Mouse (Mus musculus) heart, embryonic 14.5 days (tissue): ENCODE data around the gene Pdzph1. TPM values are rescaled to one million over a fixed set of nuclear protein-coding genes. Genes with fewer than 3 reads are reported as not detected.
A peak's percentile ranks its signal among the peaks of the same experiment; 100 is the strongest.

Experiments used
- ATAC-seq: fragments of 200-750 bp; cut with Nextera tagmentation; 2 replicates; pipeline ENCODE4 v1.8.0; 2017; ENCODE audit warnings: low read depth, moderate TSS enrichment; ENCODE audit not compliant: insufficient number of reproducible peaks, insufficient read depth, low FRiP score
- H3K27ac ChIP-seq, 2 experiments: fragments of 200-500 bp in 1 of 2; fragments of 300-500 bp in 1 of 2; sonication (generic) in 1 of 2; replicated peaks in 1 of 2; 2 replicates each; pipeline ENCODE4 v1.5.1; 2012 to 2014; ENCODE audit warnings: low read depth in 2 of 2, low read length in 2 of 2, control low read depth in 1 of 2, mild to moderate bottlenecking in 1 of 2, mixed read lengths in 1 of 2; ENCODE audit not compliant: control insufficient read depth in 1 of 2, insufficient read depth in 1 of 2
- H3K27me3 ChIP-seq: fragments of 300-500 bp; sonication (generic); 2 replicates; pipeline ENCODE4 v1.6.1; 2014; ENCODE audit warnings: mild to moderate bottlenecking, low read length, control low read depth; ENCODE audit not compliant: control insufficient read depth, insufficient read depth
- H3K36me3 ChIP-seq: fragments of 300-500 bp; sonication (generic); 2 replicates; pipeline ENCODE4 v1.6.1; 2014; ENCODE audit warnings: mild to moderate bottlenecking, control low read depth, low read length, mixed read lengths; ENCODE audit not compliant: control insufficient read depth, insufficient read depth
- H3K4me1 ChIP-seq, 2 experiments: fragments of 200-500 bp in 1 of 2; fragments of 300-500 bp in 1 of 2; sonication (generic) in 1 of 2; 2 replicates each; pipeline ENCODE4 v1.6.1; 2012 to 2014; ENCODE audit warnings: low read length in 2 of 2, control low read depth in 1 of 2, mixed read lengths in 1 of 2; ENCODE audit not compliant: control insufficient read depth in 2 of 2, insufficient read depth in 2 of 2
- H3K4me2 ChIP-seq: fragments of 300-500 bp; sonication (generic); 2 replicates; pipeline ENCODE4 v1.6.1; 2014; ENCODE audit warnings: mild to moderate bottlenecking, low read length
- H3K4me3 ChIP-seq, 2 experiments: fragments of 200-500 bp in 1 of 2; fragments of 300-500 bp in 1 of 2; sonication (generic) in 1 of 2; 2 replicates each; pipeline ENCODE4 v1.5.1; 2012 to 2014; ENCODE audit warnings: low read length in 2 of 2, mild to moderate bottlenecking in 2 of 2, control low read depth in 1 of 2, low read depth in 1 of 2, moderate library complexity in 1 of 2; ENCODE audit not compliant: control insufficient read depth in 1 of 2, insufficient read depth in 1 of 2
- H3K9ac ChIP-seq: fragments of 300-500 bp; sonication (generic); 2 replicates; pipeline ENCODE4 v1.6.1; 2014; ENCODE audit warnings: mild to moderate bottlenecking, low read length
- H3K9me3 ChIP-seq: fragments of 300-500 bp; sonication (generic); 2 replicates; pipeline ENCODE4 v1.6.1; 2016; ENCODE audit warnings: low read length, control low read depth; ENCODE audit not compliant: control insufficient read depth
- WGBS: fragments of 180-500 bp; shearing (Covaris S2); extraction: QIAGEN DNeasy Blood & Tissue Kit; methylation state at CpG from one replicate; pipeline ENCODE4 v1.1.7; 2014; 5-methylcytosine and 5-hydroxymethylcytosine counted together
- polyA plus RNA-seq: library from polyadenylated mRNA; unstranded; fragments of >200 nt; fragmentation: Nextera tagmentation; extraction: Ambion mirVana; gene quantifications from 2 replicates; pipeline ENCODE4 v1.2.1, GENCODE M21; 2014

The Pdzph1 gene
- not detected in 2 replicates for polyA plus RNA-seq

GRCm38 (mm10) chr17:58991275-58991674, at the start of gene Pdzph1:
Pdzph1 (minus strand) TSS chr17:58991375.
- H3K4me1 ChIP-seq = no peaks in the 10 kb centered on the region
- no peaks in the 10 kb centered on the region for H3K36me3 ChIP-seq
- no peak within 1 kb of the TSS for H3K9ac ChIP-seq
- H3K27me3 ChIP-seq = no peaks in the 10 kb centered on the region
- no peak within 1 kb of the TSS for H3K4me2 ChIP-seq
- 64% methylated on average over 6 of the region's 6 CpGs for WGBS
- no peak within 1 kb of the TSS for H3K4me3 ChIP-seq
- no peak for ATAC-seq
- no peaks in the 10 kb centered on the region for H3K9me3 ChIP-seq
- H3K27ac ChIP-seq = no peak within 1 kb of the TSS

- no peak overlapping the region for H3K9ac ChIP-seq
- ATAC-seq = no peak
- H3K36me3 ChIP-seq = no peaks in the 10 kb centered on the region
- H3K4me2 ChIP-seq = no peak overlapping the region
- WGBS = 45% methylated on average over 5 of the region's 5 CpGs
- no peaks in the 10 kb centered on the region for H3K27me3 ChIP-seq
- H3K4me3 ChIP-seq = no peak overlapping the region
- no peaks in the 10 kb centered on the region for H3K9me3 ChIP-seq
- no peak overlapping the region for H3K27ac ChIP-seq
- no peaks in the 10 kb centered on the region for H3K4me1 ChIP-seq
These were observed 48.6 kb upstream of the Pdzph1 start for GRCm38 (mm10) chr17:59039754-59040153.

GRCm38 (mm10) chr17:59033445-59033844, 42.3 kb upstream of the Pdzph1 start:
- Histone ChIP-seq H3K9me3 (no peaks in the 10 kb centered on the region), H3K4me3 (no peak overlapping the region), H3K36me3 (no peaks in the 10 kb centered on the region), H3K4me1 (no peaks in the 10 kb centered on the region), H3K27me3 (no peaks in the 10 kb centered on the region), H3K9ac (no peak overlapping the region), H3K27ac (no peak overlapping the region), H3K4me2 (no peak overlapping the region)
- WGBS = 84% methylated on average over 3 of the region's 3 CpGs
- no peak for ATAC-seq

GRCm38 (mm10) chr17:59026336-59026735, 35.2 kb upstream of the Pdzph1 start:
- Histone ChIP-seq H3K9ac (no peak overlapping the region), H3K4me1 (no peaks in the 10 kb centered on the region), H3K9me3 (no peaks in the 10 kb centered on the region), H3K27ac (no peak overlapping the region), H3K36me3 (no peaks in the 10 kb centered on the region), H3K4me3 (no peak overlapping the region), H3K27me3 (no peaks in the 10 kb centered on the region), H3K4me2 (no peak overlapping the region)
- 77% methylated on average over 3 of the region's 3 CpGs for WGBS
- no peak for ATAC-seq

- H3K4me1 ChIP-seq = no peaks in the 10 kb centered on the region
- H3K4me2 ChIP-seq = no peak overlapping the region
- no peak overlapping the region for H3K4me3 ChIP-seq
- no peaks in the 10 kb centered on the region for H3K27me3 ChIP-seq
- H3K27ac ChIP-seq = no peak overlapping the region
- H3K36me3 ChIP-seq = no peaks in the 10 kb centered on the region
- no peaks in the 10 kb centered on the region for H3K9me3 ChIP-seq
- no peak for ATAC-seq
- H3K9ac ChIP-seq = no peak overlapping the region
- 51% methylated on average over 6 of the region's 6 CpGs for WGBS
These were observed 33.3 kb upstream of the Pdzph1 start for GRCm38 (mm10) chr17:59024502-59024901.

GRCm38 (mm10) chr17:59023971-59024370, 32.8 kb upstream of the Pdzph1 start:
- Histone ChIP-seq H3K9me3 (no peaks in the 10 kb centered on the region), H3K27me3 (no peaks in the 10 kb centered on the region), H3K27ac (no peak overlapping the region), H3K9ac (no peak overlapping the region), H3K4me3 (no peak overlapping the region), H3K4me2 (no peak overlapping the region), H3K4me1 (no peaks in the 10 kb centered on the region), H3K36me3 (no peaks in the 10 kb centered on the region)
- WGBS = 62% methylated on average over 5 of the region's 5 CpGs
- ATAC-seq = no peak

- Histone ChIP-seq H3K27ac (no peak overlapping the region), H3K36me3 (no peaks in the 10 kb centered on the region), H3K27me3 (no peaks in the 10 kb centered on the region), H3K4me1 (no peaks in the 10 kb centered on the region), H3K9me3 (no peaks in the 10 kb centered on the region), H3K9ac (no peak overlapping the region), H3K4me3 (no peak overlapping the region), H3K4me2 (no peak overlapping the region)
- ATAC-seq = no peak
- WGBS = 82% methylated on average over 4 of the region's 4 CpGs
These were observed 27.5 kb upstream of the Pdzph1 start for GRCm38 (mm10) chr17:59018666-59019065.

GRCm38 (mm10) chr17:59013091-59013459, 21.9 kb upstream of the Pdzph1 start, which contains the start of gene Nudt12:
Nudt12 (minus strand) TSS chr17:59013372.
- WGBS = 1% methylated on average over 22 of the region's 22 CpGs
- peak; percentile 43; the same call in 1 of the 2 replicates for ATAC-seq
- H3K27ac ChIP-seq = peak within 1 kb of the TSS; percentile 45 to 67; a peak in 3 of 4 replicates
- no peaks in the 10 kb centered on the region for H3K4me1 ChIP-seq
- H3K36me3 ChIP-seq = 0 out of 2 replicates have a peak, but pooled peaks cover 7% of the 10 kb centered on the region
- H3K4me3 ChIP-seq = peak within 1 kb of the TSS; percentile 67 to 98
- H3K9ac ChIP-seq = peak within 1 kb of the TSS; percentile 82
- H3K9me3 ChIP-seq = no peaks in the 10 kb centered on the region
- no peaks in the 10 kb centered on the region for H3K27me3 ChIP-seq
- H3K4me2 ChIP-seq = peak within 1 kb of the TSS; percentile 80
